Mouse (Mus musculus): ENCODE results near the gene Cux2.

DNA sequence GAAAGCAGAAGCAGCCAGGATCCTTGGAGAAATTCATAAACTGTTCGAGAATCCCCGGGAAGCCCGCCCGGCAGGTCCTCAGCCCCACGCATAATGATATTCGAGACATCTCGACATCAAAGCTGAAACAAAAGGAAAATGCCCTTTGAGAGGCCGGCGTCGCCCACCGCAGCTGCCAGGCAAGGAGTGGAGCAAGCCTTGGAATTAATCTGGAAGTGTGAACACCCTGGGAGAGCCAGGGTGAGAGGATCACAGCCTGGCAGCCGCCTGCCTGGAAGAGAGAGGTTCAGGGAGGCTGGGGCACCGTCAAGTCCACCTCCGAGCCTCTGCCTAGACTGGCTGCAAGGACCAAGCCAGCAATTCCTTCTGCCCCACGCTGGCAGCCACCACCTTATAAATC lies 3.7 kb upstream of the Cux2 start:
- TF ChIP-seq TCF12 (IDR thresholded peaks at IDR 0.05; ENCODE audit: insufficient read depth, poor library complexity, severe bottlenecking) (no peak), POLR2A (IDR thresholded peaks at IDR 0.05; ENCODE audit: insufficient read length, low read depth) (no peak), USF1 (IDR thresholded peaks at IDR 0.05; ENCODE audit: low read depth) (no peak), REST (IDR thresholded peaks at IDR 0.05; ENCODE audit: insufficient read depth, insufficient read length) (no peak), E2F4 (IDR thresholded peaks at IDR 0.05; ENCODE audit: insufficient read depth) (no peak)

Measured in myocyte (in vitro differentiated cells).